In the genomic region with DNA sequence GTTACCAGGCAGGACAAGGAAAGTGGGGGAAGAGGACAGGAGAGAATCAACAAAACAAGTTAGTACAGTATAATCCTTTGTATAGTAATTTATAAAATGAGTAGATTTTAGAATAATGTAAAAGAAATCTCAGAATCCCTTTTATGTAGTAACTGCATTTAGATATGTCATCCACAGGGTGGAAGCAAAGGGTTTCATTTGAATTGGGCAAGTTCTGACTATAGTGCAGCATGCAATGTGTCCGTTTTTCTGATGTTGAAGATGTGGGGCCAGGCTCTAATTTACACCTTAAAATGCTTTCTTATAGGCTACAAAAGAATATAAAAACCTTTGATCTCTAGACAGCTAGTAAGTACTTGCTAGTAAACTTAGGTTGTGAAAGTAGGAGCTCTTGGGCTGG, we compare ENCODE assay signal across 26 mouse cellular contexts. TPM values are rescaled to one million over a fixed set of nuclear protein-coding genes. Genes with fewer than 3 reads are reported as not detected.
DNase-seq lines count a peak whose midpoint lies in the region; ATAC-seq and TF ChIP-seq lines count a peak whose summit lies in the region.
"Had no signal": no experiment of that assay in that cellular context is flagged by ENCODE, and none has a peak within 500 bp of the region (broad histone marks: within the 10 kb centered on the region; RNA-seq: fewer than 3 reads in every experiment).

No protein-coding gene starts in this region.

- no peaks in the 10 kb centered on the region for H3K4me1 ChIP-seq in forebrain, embryonic 16.5 days (replicated peaks; ENCODE audit: control insufficient read depth, insufficient read depth, low read length)
- H3K4me1 ChIP-seq in forebrain, embryonic 13.5 days: no peaks in the 10 kb centered on the region
- H3K4me1 ChIP-seq in neural tube, embryonic 15.5 days: no peaks in the 10 kb centered on the region
- H3K4me1 ChIP-seq: embryonic facial prominence, embryonic 12.5 days; heart, embryonic 15.5 days; liver, embryonic 15.5 days; megakaryocyte, embryonic 14.5 days; neural tube, embryonic 13.5 days had no signal

- H3K27ac ChIP-seq in forebrain, embryonic 16.5 days (ENCODE audit: low read length): no peak overlapping the region
- no peak overlapping the region for H3K27ac ChIP-seq in forebrain, embryonic 13.5 days
- no peak overlapping the region for H3K27ac ChIP-seq in layer of hippocampus, adult 2 months
- no peak overlapping the region for H3K27ac ChIP-seq in neural tube, embryonic 15.5 days (replicated peaks)
- H3K27ac ChIP-seq: embryonic facial prominence, embryonic 12.5 days; heart, embryonic 15.5 days; liver, embryonic 15.5 days; neural tube, embryonic 13.5 days had no signal

- no peaks in the 10 kb centered on the region for H3K36me3 ChIP-seq in forebrain, embryonic 16.5 days (ENCODE audit: control insufficient read depth, insufficient read depth)
- no peaks in the 10 kb centered on the region for H3K36me3 ChIP-seq in forebrain, embryonic 13.5 days (ENCODE audit: poor library complexity, severe bottlenecking)
- H3K36me3 ChIP-seq in neural tube, embryonic 15.5 days: no peaks in the 10 kb centered on the region
- H3K36me3 ChIP-seq: embryonic facial prominence, embryonic 12.5 days; heart, embryonic 15.5 days; liver, embryonic 15.5 days; neural tube, embryonic 13.5 days had no signal

- TF ChIP-seq CTCF in layer of hippocampus, adult 2 months (conservative IDR thresholded peaks at IDR 0.05): peak; percentile 70

- H3K4me2 ChIP-seq in forebrain, embryonic 16.5 days (ENCODE audit: low read length): no peak overlapping the region
- H3K4me2 ChIP-seq in forebrain, embryonic 13.5 days: no peak overlapping the region
- no peak overlapping the region for H3K4me2 ChIP-seq in neural tube, embryonic 15.5 days
- H3K4me2 ChIP-seq: embryonic facial prominence, embryonic 12.5 days; heart, embryonic 15.5 days; liver, embryonic 15.5 days; neural tube, embryonic 13.5 days had no signal

- 45% methylated on average over 1 of the region's 1 CpGs for WGBS in forebrain, embryonic 16.5 days
- 72% methylated on average over 1 of the region's 1 CpGs for WGBS in forebrain, embryonic 13.5 days
- WGBS in neural tube, embryonic 15.5 days: 63% methylated on average over 1 of the region's 1 CpGs

- no peak overlapping the region for H3K9ac ChIP-seq in forebrain, embryonic 16.5 days (replicated peaks; ENCODE audit: low read depth, low read length)
- H3K9ac ChIP-seq in forebrain, embryonic 13.5 days: no peak overlapping the region
- no peak overlapping the region for H3K9ac ChIP-seq in neural tube, embryonic 15.5 days (replicated peaks)
- H3K9ac ChIP-seq: embryonic facial prominence, embryonic 12.5 days; heart, embryonic 15.5 days; liver, embryonic 15.5 days; neural tube, embryonic 13.5 days had no signal

- DNase-seq in layer of hippocampus, adult 2 months (ENCODE audit: low spot score in 2 of 2): peak; percentile 10 to 15
- no peak for DNase-seq in layer of hippocampus, adult 9-10 months (ENCODE audit: low spot score)
- DNase-seq in neural tube, embryonic 10.5 days (ENCODE audit: extremely low spot score, low spot score): no peak
- no peak for DNase-seq in heart, adult 18-20 months
- DNase-seq: adrenal gland, postnatal 36 days; cerebellum, adult 8-10 months; gastrocnemius, postnatal 25 days; lung, postnatal 10 days; thymus, postnatal 4 days had no signal

- no peak overlapping the region for H3K4me3 ChIP-seq in forebrain, embryonic 16.5 days (replicated peaks; ENCODE audit: low read length)
- H3K4me3 ChIP-seq in forebrain, embryonic 13.5 days: no peak overlapping the region
- H3K4me3 ChIP-seq in layer of hippocampus, adult 2 months: no peak overlapping the region
- H3K4me3 ChIP-seq in neural tube, embryonic 15.5 days (replicated peaks): no peak overlapping the region
- H3K4me3 ChIP-seq: embryonic facial prominence, embryonic 12.5 days; heart, embryonic 15.5 days; liver, embryonic 15.5 days; megakaryocyte, embryonic 14.5 days; neural tube, embryonic 13.5 days had no signal

- peak; percentile 67 for ATAC-seq in forebrain, embryonic 16.5 days
- ATAC-seq in forebrain, embryonic 13.5 days: no peak; the same call in 1 of the 2 replicates
- peak; percentile 55; the same call in 1 of the 2 replicates for ATAC-seq in neural tube, embryonic 15.5 days (ENCODE audit: low FRiP score)
- ATAC-seq in inflammation-experienced regulatory T-cells, adult 6 months: no peak

- H3K27me3 ChIP-seq in forebrain, embryonic 16.5 days (replicated peaks; ENCODE audit: control insufficient read depth, insufficient read depth, low read length): no peaks in the 10 kb centered on the region
- H3K27me3 ChIP-seq in forebrain, embryonic 13.5 days: no peaks in the 10 kb centered on the region
- H3K27me3 ChIP-seq in neural tube, embryonic 15.5 days (replicated peaks): no peaks in the 10 kb centered on the region
- H3K27me3 ChIP-seq: CH12.LX; embryonic facial prominence, embryonic 12.5 days; heart, embryonic 15.5 days; liver, embryonic 15.5 days; megakaryocyte, embryonic 14.5 days; neural tube, embryonic 13.5 days had no signal

- H3K9me3 ChIP-seq in forebrain, embryonic 16.5 days (ENCODE audit: control insufficient read depth, low read length): no peaks in the 10 kb centered on the region
- no peaks in the 10 kb centered on the region for H3K9me3 ChIP-seq in forebrain, embryonic 13.5 days (replicated peaks)
- no peaks in the 10 kb centered on the region for H3K9me3 ChIP-seq in neural tube, embryonic 15.5 days (replicated peaks)
- H3K9me3 ChIP-seq: embryonic facial prominence, embryonic 12.5 days; heart, embryonic 15.5 days; liver, embryonic 15.5 days; megakaryocyte, embryonic 14.5 days; neural tube, embryonic 13.5 days had no signal

RNA-seq across cellular contexts. Expression of gene Gc, which starts 46.2 kb away (rescaled TPM):
- polyA plus RNA-seq in forebrain, embryonic 16.5 days (2015; fragmentation: Nextera tagmentation; extraction: Ambion mirVana): not detected in 2 replicates
- 0.15 TPM in 1 of 2 replicates, not detected in the other for polyA plus RNA-seq in forebrain, embryonic 13.5 days (2015; fragmentation: Nextera tagmentation; extraction: Ambion mirVana)
- total RNA-seq in layer of hippocampus, adult 2 months (2021): not detected
- polyA plus RNA-seq in neural tube, embryonic 15.5 days (2015; fragmentation: Nextera tagmentation; extraction: Ambion mirVana): 0.97 TPM in 1 of 2 replicates, not detected in the other
- polyA plus RNA-seq in inflammation-experienced regulatory T-cells, adult 6 months (2017; shearing (Covaris generic)): under 1 TPM in 1 of 3 experiments, not detected in 2; 0.42 TPM
- not detected for total RNA-seq in heart, adult 18-20 months (2021)
- total RNA-seq: CH12.LX; common myeloid progenitor, adult 5-6 weeks; gastrocnemius, postnatal 25 days; heart, adult 8-10 months; hematopoietic stem cell, adult 5-6 weeks; layer of hippocampus, postnatal 25 days; left cerebral cortex, postnatal 25 days; MEL had no signal
- polyA plus RNA-seq: embryonic facial prominence, embryonic 12.5 days; large intestine, adult 2 months had no signal

Comparison
In these comparisons a context has a peak if more than half of its experiments do, and no peak if none do; other contexts are left out.
1. ATAC-seq: peak in forebrain, embryonic 16.5 days (single experiment) and neural tube, embryonic 15.5 days (single experiment); none in forebrain, embryonic 13.5 days (single experiment) and inflammation-experienced regulatory T-cells, adult 6 months (single experiment).
2. DNase-seq: peak in layer of hippocampus, adult 2 months (2 of 2); none in layer of hippocampus, adult 9-10 months (single experiment), neural tube, embryonic 10.5 days (single experiment) and heart, adult 18-20 months (0 of 2).